Mouse (Mus musculus) embryonic facial prominence, embryonic 10.5 days (tissue): ENCODE results near the gene Pelp1. TPM values are rescaled to one million over a fixed set of nuclear protein-coding genes. Genes with fewer than 3 reads are reported as not detected.
"Not testable (repeated sequence)": the region's sequence is repeated elsewhere in the genome, so short reads cannot be mapped to it uniquely, and the experiment has no call there.

Experiments used
- DNase-seq: peaks from one replicate; pipeline ENCODE4 v3.0.0-alpha.2; 2017; ENCODE audit warnings: low spot score
- H3K27ac ChIP-seq: fragments of 300-500 bp; sonication (generic); replicated peaks from 2 replicates; pipeline ENCODE4 v1.5.1; 2016; ENCODE audit warnings: mild to moderate bottlenecking
- H3K27me3 ChIP-seq: fragments of 300-500 bp; sonication (generic); replicated peaks from 2 replicates; pipeline ENCODE4 v1.6.1; 2016; ENCODE audit warnings: low read depth, mild to moderate bottlenecking; ENCODE audit not compliant: poor library complexity, severe bottlenecking
- H3K36me3 ChIP-seq: fragments of 300-500 bp; sonication (generic); replicated peaks from 2 replicates; pipeline ENCODE4 v1.6.1; 2016; ENCODE audit warnings: mild to moderate bottlenecking, moderate library complexity
- H3K4me1 ChIP-seq: fragments of 300-500 bp; sonication (generic); 2 replicates; pipeline ENCODE4 v1.6.1; 2016
- H3K4me3 ChIP-seq: fragments of 300-500 bp; sonication (generic); 2 replicates; pipeline ENCODE4 v1.5.1; 2016; ENCODE audit warnings: mild to moderate bottlenecking, moderate library complexity
- H3K9me3 ChIP-seq: fragments of 300-500 bp; sonication (generic); 2 replicates; pipeline ENCODE4 v1.6.1; 2016; ENCODE audit warnings: mild to moderate bottlenecking
- WGBS: fragments of 180-500 bp; shearing (Covaris S2); methylation state at CpG from one replicate; pipeline ENCODE4 v1.1.7; 2016; 5-methylcytosine and 5-hydroxymethylcytosine counted together
- polyA plus RNA-seq: library from polyadenylated mRNA; unstranded; fragments of >200 nt; fragmentation: Nextera tagmentation; extraction: Ambion mirVana; gene quantifications from 2 replicates; pipeline ENCODE4 v1.2.1, GENCODE M21; 2016

Gene Pelp1
- polyA plus RNA-seq, 1 experiment from 2014 or later: 60.7 TPM

DNA sequence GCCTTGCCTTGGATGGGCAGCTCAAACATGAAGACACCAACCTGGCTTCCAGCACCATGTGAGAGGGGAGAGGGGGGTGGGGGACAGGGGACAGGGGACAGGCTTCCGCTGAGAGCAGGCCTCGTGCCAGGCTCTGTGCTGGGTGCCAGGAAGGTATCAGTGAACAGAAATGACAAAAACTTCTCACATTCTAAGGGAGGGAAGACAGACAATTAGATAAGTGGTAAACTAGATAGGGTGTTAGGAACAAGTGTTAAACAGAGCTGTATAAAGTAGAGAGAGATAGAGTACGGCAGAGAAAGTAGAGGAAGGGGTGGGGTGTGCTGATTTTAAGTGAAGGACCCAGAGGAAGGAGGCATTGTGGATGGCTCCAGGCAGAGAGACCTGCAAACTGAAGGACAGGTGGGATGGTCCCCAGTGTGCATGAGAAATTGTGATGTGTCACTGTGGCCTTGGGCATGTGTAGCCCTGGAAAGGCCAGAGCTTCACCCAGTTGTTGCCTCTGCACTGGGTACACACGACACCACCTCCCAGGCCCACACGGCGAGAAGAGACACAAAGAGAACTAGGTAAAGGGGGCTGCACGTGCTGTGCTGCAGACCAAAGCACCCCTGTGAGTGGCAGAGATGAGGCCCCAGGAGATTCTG, 29.0 kb upstream of the Pelp1 start:
- DNase-seq: no peak
- peaks cover 22% of the 10 kb centered on the region for H3K4me1 ChIP-seq
- H3K27me3 ChIP-seq: no peaks in the 10 kb centered on the region
- no peak overlapping the region for H3K27ac ChIP-seq
- H3K9me3 ChIP-seq: no peaks in the 10 kb centered on the region
- 91% methylated on average over 7 of the region's 7 CpGs for WGBS
- peaks cover 72% of the 10 kb centered on the region for H3K36me3 ChIP-seq
- H3K4me3 ChIP-seq: no peak overlapping the region

DNA sequence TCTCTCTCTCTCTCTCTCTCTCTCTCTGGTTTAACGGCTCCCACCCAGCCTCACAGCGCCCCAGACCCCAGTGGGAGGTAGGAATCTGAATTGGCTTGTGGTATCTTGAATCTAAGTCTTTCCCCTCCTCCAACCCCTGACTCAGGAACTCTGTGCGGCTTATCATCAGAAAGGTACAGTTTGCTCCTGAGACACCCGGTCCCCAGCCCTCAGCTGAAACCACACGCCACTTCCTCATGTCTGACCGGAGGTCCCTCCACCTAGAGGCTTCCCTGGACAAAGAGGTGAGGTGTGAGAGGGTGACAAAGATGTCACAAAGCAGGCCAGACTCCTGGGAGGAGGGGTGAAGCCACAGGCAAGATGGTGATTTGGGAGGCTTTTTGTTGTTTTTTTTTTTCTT, 27.6 kb upstream of the Pelp1 start:
- Histone ChIP-seq H3K4me3 (no peak overlapping the region), H3K36me3 (peaks cover 72% of the 10 kb centered on the region), H3K4me1 (peaks cover 35% of the 10 kb centered on the region), H3K27ac (no peak overlapping the region), H3K9me3 (no peaks in the 10 kb centered on the region), H3K27me3 (no peaks in the 10 kb centered on the region)
- DNase-seq: no peak
- 87% methylated on average over 6 of the region's 6 CpGs for WGBS

DNA sequence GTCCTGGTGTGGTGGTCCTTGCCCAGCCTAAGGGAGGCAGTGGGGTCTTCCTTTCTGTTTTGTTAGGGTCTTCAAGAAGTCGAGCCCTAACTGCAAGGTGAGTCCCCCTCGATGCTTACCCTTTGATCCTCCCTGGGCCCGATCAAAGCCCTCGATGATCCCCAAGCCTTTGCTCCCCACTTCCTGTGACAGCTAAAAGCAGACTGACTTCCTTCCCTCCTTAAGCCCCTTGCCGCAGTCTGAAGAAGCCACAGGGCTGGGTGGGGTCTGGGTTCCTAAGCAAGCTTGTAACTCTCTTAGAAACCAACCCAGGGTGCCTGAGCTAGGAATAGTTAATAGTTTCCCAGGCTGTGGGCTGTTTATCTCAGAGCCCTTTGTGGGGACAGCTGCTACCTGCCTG, 25.6 kb upstream of the Pelp1 start:
- 69% methylated on average over 5 of the region's 5 CpGs for WGBS
- Histone ChIP-seq H3K4me1 (peaks cover 47% of the 10 kb centered on the region), H3K36me3 (peaks cover 54% of the 10 kb centered on the region), H3K4me3 (no peak overlapping the region), H3K9me3 (no peaks in the 10 kb centered on the region), H3K27me3 (no peaks in the 10 kb centered on the region), H3K27ac (no peak overlapping the region)
- DNase-seq: no peak

- Histone ChIP-seq H3K27me3 (no peaks in the 10 kb centered on the region), H3K4me3 (peak overlapping the region; percentile 88), H3K9me3 (no peaks in the 10 kb centered on the region), H3K36me3 (peaks cover 39% of the 10 kb centered on the region), H3K27ac (no peak overlapping the region), H3K4me1 (peaks cover 47% of the 10 kb centered on the region)
- no peak for DNase-seq
- WGBS: 90% methylated on average over 3 of the region's 3 CpGs
These were observed 24.1 kb upstream of the Pelp1 start for GRCm38 (mm10) chr11:70433951-70434350.

GRCm38 (mm10) chr11:70433569-70433943, 23.7 kb upstream of the Pelp1 start:
- Histone ChIP-seq H3K4me3 (peak overlapping the region; percentile 88), H3K9me3 (no peaks in the 10 kb centered on the region), H3K27me3 (no peaks in the 10 kb centered on the region), H3K36me3 (peaks cover 35% of the 10 kb centered on the region), H3K27ac (0 out of 2 replicates have a peak overlapping the region, but pooled peaks have one; percentile 6), H3K4me1 (peaks cover 47% of the 10 kb centered on the region)
- DNase-seq: no peak
- 67% methylated on average over 1 of the region's 1 CpGs for WGBS

GRCm38 (mm10) chr11:70432895-70433568, 23.2 kb upstream of the Pelp1 start:
- H3K9me3 ChIP-seq: no peaks in the 10 kb centered on the region
- DNase-seq: peak; percentile 67
- peak overlapping the region; percentile 88 for H3K4me3 ChIP-seq
- H3K4me1 ChIP-seq: peaks cover 43% of the 10 kb centered on the region
- H3K36me3 ChIP-seq: peaks cover 29% of the 10 kb centered on the region
- no peaks in the 10 kb centered on the region for H3K27me3 ChIP-seq
- peak overlapping the region; percentile 92 for H3K27ac ChIP-seq
- 9% methylated on average over 15 of the region's 15 CpGs for WGBS

GRCm38 (mm10) chr11:70432048-70432894, 22.4 kb upstream of the Pelp1 start, which contains the start of gene Arrb2:
Gene Arrb2, plus strand, starts transcription at chr11:70432635.
- Histone ChIP-seq H3K4me1 (peaks cover 43% of the 10 kb centered on the region), H3K27ac (peak within 1 kb of the TSS; percentile 92), H3K27me3 (no peaks in the 10 kb centered on the region), H3K36me3 (peaks cover 22% of the 10 kb centered on the region), H3K4me3 (peak within 1 kb of the TSS; percentile 88), H3K9me3 (no peaks in the 10 kb centered on the region)
- peak; percentile 99 for DNase-seq
- WGBS: under 1% methylated on average over 75 of the region's 75 CpGs

DNA sequence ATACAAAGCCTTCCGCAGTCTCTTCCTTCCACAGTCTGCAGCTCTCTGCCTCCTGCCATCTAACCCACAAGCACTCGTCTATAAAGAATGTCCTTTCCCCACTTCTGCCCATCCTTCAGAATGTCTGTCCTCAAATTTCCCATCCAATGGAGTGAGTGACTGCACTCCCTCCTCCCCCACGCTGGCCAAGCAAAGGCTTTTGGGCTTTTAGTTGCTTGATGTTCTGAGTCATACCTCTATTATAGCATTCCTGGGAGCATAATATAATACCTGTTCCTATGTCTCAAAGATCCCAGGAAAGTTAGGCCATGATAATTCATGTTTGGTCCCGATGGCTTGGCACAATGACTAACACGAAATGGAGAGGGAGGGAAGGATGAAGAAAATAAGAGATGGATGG, 21.7 kb upstream of the Pelp1 start:
- Histone ChIP-seq H3K9me3 (no peaks in the 10 kb centered on the region), H3K4me1 (peaks cover 43% of the 10 kb centered on the region), H3K27ac (peak overlapping the region; percentile 92), H3K27me3 (no peaks in the 10 kb centered on the region), H3K36me3 (peaks cover 15% of the 10 kb centered on the region), H3K4me3 (peak overlapping the region; percentile 88)
- 32% methylated on average over 5 of the region's 5 CpGs for WGBS
- DNase-seq: no peak

- DNase-seq, H3K36me3 ChIP-seq, H3K4me3 ChIP-seq, H3K27ac ChIP-seq, H3K9me3 ChIP-seq, H3K27me3 ChIP-seq, H3K4me1 ChIP-seq: not testable (repeated sequence)
- 85% methylated on average over 6 of the region's 6 CpGs for WGBS
These were observed 16.8 kb upstream of the Pelp1 start for GRCm38 (mm10) chr11:70426598-70426997.

- H3K4me3 ChIP-seq: no peak overlapping the region
- H3K9me3 ChIP-seq: no peaks in the 10 kb centered on the region
- no peak overlapping the region for H3K27ac ChIP-seq
- H3K36me3 ChIP-seq: no peaks in the 10 kb centered on the region
- DNase-seq: no peak
- 75% methylated on average over 5 of the region's 5 CpGs for WGBS
- H3K4me1 ChIP-seq: no peaks in the 10 kb centered on the region
- H3K27me3 ChIP-seq: no peaks in the 10 kb centered on the region
These were observed 9.7 kb upstream of the Pelp1 start for GRCm38 (mm10) chr11:70419486-70419885.

DNA sequence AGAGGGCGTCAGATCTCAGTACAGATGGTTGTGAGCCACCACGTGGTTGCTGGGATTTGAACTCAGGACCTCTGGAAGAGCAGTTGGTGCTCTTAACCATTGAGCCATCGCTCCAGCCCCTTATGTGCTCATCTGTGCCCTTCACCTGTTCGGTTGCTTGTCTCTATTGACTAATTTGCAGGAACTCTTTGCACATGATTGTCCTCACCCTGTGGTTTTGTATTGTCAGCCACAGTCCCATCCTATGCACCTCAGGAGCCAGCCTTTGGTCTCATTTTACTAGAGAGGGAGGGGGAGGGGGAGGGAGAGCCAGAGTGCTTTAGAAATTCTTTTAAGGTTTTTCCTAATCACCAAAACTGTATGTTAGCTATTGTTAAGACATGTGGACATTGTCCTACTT, 8.4 kb upstream of the Pelp1 start:
- no peak for DNase-seq
- H3K9me3 ChIP-seq: no peaks in the 10 kb centered on the region
- WGBS: 70% methylated on average over 4 of the region's 4 CpGs

GRCm38 (mm10) chr11:70413961-70414360, 4.1 kb upstream of the Pelp1 start:
- H3K27me3 ChIP-seq: no peaks in the 10 kb centered on the region
- no peaks in the 10 kb centered on the region for H3K36me3 ChIP-seq
- peak; percentile 76 for DNase-seq
- no peak overlapping the region for H3K4me3 ChIP-seq
- WGBS: 16% methylated on average over 3 of the region's 3 CpGs
- no peaks in the 10 kb centered on the region for H3K9me3 ChIP-seq
- no peak overlapping the region for H3K27ac ChIP-seq
- H3K4me1 ChIP-seq: peaks cover 9% of the 10 kb centered on the region

More for the DNA sequence above, 8.4 kb upstream of the Pelp1 start:
- Histone ChIP-seq H3K4me3 (no peak overlapping the region), H3K27me3 (no peaks in the 10 kb centered on the region), H3K4me1 (no peaks in the 10 kb centered on the region), H3K36me3 (no peaks in the 10 kb centered on the region), H3K27ac (no peak overlapping the region)
